Mouse (Mus musculus) spleen, adult 2 months (tissue): ENCODE data around the gene Tmem233.

Experiments
- CTCF ChIP-seq: fragments of 200-500 bp; IDR thresholded peaks from 2 replicates; pipeline ENCODE4 v1.5.1; 2011; ENCODE audit warnings: mild to moderate bottlenecking, inconsistent platforms; ENCODE audit not compliant: insufficient read depth, insufficient read length, insufficient replicate concordance; ENCODE audit errors: extremely low read depth
- POLR2A ChIP-seq: fragments of 200-500 bp; IDR thresholded peaks from 2 replicates; pipeline ENCODE4 v1.6.1; 2011; ENCODE audit warnings: low read depth, low read length, inconsistent platforms

DNA sequence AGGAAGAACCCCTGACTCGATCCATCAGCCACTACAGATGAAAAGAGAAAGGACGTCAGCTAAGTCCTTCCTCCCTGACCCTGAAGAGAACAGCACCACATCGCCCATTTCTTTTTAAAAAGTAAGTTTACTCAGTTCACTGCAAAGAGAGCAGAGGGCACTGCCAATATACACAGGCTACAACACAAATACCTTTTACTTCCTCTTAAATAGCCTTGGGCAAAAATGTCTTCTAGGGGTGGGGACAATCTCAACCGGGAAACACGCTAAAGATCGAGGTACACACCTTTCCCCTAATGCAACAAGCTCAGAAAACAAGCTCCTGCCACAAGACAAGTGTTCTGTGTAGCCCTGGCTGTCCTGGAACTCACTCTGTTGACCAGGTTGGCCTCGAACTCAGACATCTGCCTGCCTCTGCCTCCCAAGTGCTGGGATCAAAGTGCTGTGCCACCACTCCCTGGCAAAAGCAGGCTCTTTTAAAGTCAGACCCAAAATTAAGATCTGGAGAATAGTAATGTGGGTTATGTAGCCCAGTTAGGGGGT, 60.3 kb downstream of the Tmem233 start:
- TF ChIP-seq CTCF (no peak), POLR2A (no peak)
